Mouse (Mus musculus) cerebellum, postnatal 10 days (tissue): ENCODE data around the gene Hspa12a.
"Not testable (repeated sequence)": the region's sequence is repeated elsewhere in the genome, so short reads cannot be mapped to it uniquely, and the experiment has no call there.

Experiments used
- DNase-seq, 2 experiments: peaks; one replicate each; pipeline ENCODE4 v3.0.0; 2021; ENCODE audit warnings: mixed read lengths in 2 of 2

The Hspa12a gene

GRCm38 (mm10) chr19:58908018-58908417, 35.4 kb downstream of the Hspa12a start:
- DNase-seq = no peak

- DNase-seq = no peak
These were observed 36.8 kb downstream of the Hspa12a start for GRCm38 (mm10) chr19:58906685-58907084.

- peak; percentile 94 to 97 for DNase-seq
These were observed 39.5 kb downstream of the Hspa12a start for GRCm38 (mm10) chr19:58903899-58904327.

- no peak for DNase-seq
These were observed 40.2 kb downstream of the Hspa12a start for GRCm38 (mm10) chr19:58903079-58903898.

- DNase-seq = not testable (repeated sequence)
These were observed 43.0 kb downstream of the Hspa12a start for GRCm38 (mm10) chr19:58900471-58900870.

DNA sequence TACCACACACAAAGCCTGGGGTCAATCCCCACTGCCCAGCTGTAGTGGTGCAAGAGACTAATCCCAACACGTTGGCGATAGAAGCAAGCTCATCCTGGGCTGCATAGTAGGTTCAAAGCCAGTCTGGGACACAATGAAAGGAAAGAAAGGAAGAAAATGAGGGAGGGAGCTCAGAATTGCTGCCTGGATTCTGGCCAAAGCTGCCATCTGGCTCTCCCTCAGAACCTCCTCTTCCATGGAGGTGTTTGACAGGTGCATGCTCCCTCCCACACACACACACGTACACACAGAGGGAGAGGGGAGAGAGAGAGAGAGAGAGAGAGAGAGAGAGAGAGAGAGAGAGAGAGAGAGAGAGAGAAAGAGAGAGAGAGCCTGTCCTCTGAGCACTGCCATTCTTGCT, 47.2 kb downstream of the Hspa12a start:
- DNase-seq = peak; percentile 78 to 81

GRCm38 (mm10) chr19:58889306-58890038, 54.0 kb downstream of the Hspa12a start:
- no peak for DNase-seq

DNA sequence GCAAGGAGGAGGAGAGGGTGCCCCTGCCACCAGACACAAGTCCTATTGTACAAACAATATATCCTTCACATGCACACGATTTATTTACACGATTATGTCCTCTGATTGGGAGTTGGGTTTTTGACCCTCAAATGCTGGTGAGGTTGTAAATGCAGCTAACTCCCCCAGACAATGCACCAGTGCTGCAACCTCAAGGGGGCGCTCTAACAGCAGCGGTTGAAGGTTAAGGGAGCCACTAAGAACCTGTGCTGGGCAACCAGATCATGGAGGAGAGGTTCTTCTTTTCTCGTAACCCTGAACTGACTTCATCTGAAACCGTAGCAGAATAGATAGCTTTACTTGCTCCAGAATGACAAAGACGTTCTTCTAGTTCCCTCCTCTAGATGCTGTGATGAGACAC, 57.0 kb downstream of the Hspa12a start:
- DNase-seq = peak in 1 of 2 experiments; percentile 23

- DNase-seq = peak; percentile 72 to 84
These were observed 60.0 kb downstream of the Hspa12a start for GRCm38 (mm10) chr19:58883451-58883850.

GRCm38 (mm10) chr19:58882336-58882735, 61.1 kb downstream of the Hspa12a start:
- DNase-seq = no peak

- DNase-seq = no peak
These were observed 64.0 kb downstream of the Hspa12a start for GRCm38 (mm10) chr19:58879330-58879957.

GRCm38 (mm10) chr19:58878560-58878959, 64.9 kb downstream of the Hspa12a start:
- peak in 1 of 2 experiments; percentile 28 for DNase-seq

GRCm38 (mm10) chr19:58873536-58873935, 69.9 kb downstream of the Hspa12a start:
- no peak for DNase-seq

DNA sequence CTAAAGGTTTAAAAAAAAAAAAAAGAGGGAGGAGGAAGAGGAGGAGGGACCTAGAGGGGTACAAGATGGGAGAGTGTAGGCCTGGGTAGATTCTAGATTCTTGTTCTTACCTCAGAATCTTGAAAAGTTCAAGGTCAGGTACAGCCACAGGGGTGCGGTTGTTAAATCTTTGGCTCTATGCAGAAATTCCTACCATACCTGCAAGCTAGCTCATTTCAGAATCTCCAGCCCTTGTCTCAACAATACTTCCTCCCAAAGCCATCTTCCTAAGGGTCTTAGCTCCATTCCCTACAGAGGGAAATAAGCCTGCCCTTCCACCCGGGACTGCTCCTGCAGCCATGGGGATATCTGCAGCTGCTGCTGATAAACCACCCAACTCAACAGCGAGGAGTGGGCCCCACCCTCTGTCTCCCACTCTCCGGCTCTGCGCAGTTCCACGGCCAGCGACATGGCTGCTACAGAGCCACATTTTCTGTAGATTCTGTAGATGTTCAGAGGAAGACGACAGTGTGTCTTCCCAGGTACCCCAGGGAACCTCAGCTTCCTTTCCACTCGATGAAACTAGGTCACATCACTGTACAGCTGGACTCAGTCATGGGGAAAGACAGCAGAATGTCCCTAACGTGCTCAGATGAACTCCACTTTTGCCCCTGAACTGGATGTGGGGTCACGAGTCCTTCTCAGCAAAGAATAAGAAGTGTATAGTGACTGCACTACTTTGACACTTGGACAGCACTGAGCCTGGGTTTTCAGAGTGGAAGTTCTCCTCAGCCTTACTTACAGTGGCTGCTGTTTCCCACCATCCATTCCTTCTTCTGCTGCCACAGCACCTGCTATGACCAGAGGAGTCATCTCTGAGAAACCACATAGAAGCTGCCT, 70.8 kb downstream of the Hspa12a start:
- DNase-seq = no peak

- DNase-seq = no peak
These were observed 71.6 kb downstream of the Hspa12a start for GRCm38 (mm10) chr19:58871878-58872277.

- DNase-seq = no peak
These were observed 76.8 kb downstream of the Hspa12a start for GRCm38 (mm10) chr19:58866651-58867050.

DNA sequence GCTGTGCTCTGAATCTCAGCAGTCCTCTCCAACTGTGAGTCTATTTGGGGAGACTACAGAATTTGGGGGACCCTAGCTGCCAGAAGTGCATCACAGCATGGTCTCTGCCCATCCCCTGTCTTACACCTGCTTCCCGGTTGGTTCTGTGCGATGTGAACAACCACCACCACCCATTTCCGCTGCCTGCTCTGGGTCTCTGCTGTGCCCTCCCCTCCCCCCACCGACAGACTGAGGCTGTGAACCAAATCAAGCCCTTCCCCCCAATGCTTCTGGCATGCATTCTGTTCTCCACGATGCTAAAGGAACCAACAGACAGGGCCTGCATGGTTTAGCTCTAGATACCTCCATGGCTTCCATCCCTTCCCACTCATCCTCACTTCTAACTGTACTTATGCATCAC, 78.2 kb downstream of the Hspa12a start:
- peak in 1 of 2 experiments; percentile 35 for DNase-seq

DNA sequence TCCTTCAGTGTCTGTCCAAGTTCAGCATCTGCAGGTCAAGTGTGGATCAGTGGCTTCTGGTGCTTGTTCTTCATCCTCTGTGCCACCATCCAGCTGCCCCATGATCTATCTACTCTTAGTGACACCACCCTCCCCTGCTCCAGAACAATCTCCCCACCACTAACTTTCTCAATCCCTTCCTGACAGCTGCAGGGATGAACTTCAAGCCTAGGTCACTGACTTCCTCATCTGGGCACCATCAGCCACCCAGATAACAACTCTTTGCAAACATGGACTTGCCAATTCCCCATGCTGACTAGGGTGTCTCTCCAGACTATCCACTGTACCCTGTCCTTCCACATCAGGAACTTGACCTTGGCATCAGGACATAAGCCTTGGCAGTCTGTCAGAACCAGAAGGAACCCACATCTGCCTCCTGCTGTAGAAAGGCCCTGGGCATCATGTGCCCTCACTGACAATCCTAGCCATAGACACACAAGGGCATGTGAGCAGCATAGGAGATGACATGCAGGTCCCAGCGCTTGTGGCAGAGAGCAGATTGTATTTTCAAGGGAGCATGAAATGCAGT, 79.4 kb downstream of the Hspa12a start:
- DNase-seq = no peak

GRCm38 (mm10) chr19:58861174-58861760, 82.2 kb downstream of the Hspa12a start:
- DNase-seq = no peak

DNA sequence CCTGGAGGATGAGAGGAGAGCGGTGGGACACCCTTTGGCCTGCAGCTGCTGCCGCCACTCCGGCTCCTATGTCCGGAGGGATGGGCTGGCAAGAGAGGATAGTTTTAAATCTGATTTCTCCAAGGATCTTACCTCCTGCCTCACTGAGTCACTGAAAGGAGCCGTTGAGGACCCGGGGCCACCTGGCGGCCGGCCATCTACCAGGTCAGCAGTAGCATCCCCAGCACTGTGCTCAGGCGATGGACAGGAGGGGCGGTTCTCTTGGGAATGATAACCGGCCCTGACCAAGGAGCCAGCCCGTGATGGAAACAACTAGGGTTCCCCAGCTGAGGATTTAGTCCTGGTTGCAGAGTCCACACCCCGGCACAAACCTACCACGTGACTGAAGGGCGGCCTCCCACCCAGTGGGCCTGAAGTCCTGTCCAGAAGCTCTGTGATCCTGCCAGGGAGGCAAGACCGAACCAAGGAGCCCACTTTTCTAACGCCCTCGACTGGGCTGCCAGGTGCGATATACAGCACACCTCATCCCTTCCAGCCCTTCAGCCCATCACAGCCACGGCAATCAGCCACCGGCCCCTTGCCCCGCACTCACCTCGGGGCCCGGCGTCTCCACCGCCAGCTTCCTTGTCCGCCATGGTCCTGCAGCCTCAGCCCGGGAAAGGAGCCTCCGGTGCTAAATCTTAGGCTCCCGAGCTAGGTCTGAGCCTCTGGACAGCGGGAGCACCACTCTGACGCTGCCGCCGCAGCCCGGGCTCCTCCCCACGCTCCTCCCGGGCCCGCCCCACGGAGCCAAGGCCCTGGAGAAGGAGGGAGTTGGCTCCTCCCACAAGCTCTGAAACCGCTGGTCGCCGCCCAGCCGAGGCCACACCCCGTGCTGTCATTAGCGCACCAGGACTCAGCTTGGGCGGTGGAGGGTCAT, 82.9 kb downstream of the Hspa12a start:
- peak; percentile 54 to 74 for DNase-seq
